Mouse (Mus musculus) liver, embryonic 14.5 days (tissue): Measurements from ENCODE around the gene Znrf3.

Source experiments
- CTCF ChIP-seq: IDR thresholded peaks from 2 replicates; pipeline ENCODE4 v1.5.1; 2016; ENCODE audit warnings: antibody characterized with exemption, low read depth, control low read depth
- EP300 ChIP-seq: IDR thresholded peaks from 2 replicates; pipeline ENCODE4 v1.6.1; 2016; ENCODE audit warnings: antibody characterized with exemption, low read depth

- TF ChIP-seq CTCF (no peak), EP300 (no peak)
Measured at GRCm38 (mm10) chr11:5255509-5256014, 189.1 kb downstream of the Znrf3 start.
